In genomic region chr9:84036046-84036445, GRCm38 (mm10) we compare ENCODE assay signal across 27 mouse cellular contexts.
DNase-seq lines count a peak whose midpoint lies in the region; ATAC-seq and TF ChIP-seq lines count a peak whose summit lies in the region.
"Had no signal": no experiment of that assay in that cellular context is flagged by ENCODE, and none has a peak within 500 bp of the region (broad histone marks: within the 10 kb centered on the region; RNA-seq: fewer than 3 reads in every experiment).

No protein-coding gene starts in this region.

- H3K27ac ChIP-seq in embryonic facial prominence, embryonic 13.5 days, result no peak overlapping the region
- no peak overlapping the region for H3K27ac ChIP-seq in embryonic facial prominence, embryonic 10.5 days (replicated peaks)
- peak overlapping the region; percentile 30; the same call in 1 of the 2 replicates for H3K27ac ChIP-seq in stomach, embryonic 14.5 days (ENCODE audit: low read length)
- H3K27ac ChIP-seq in stomach, postnatal 0 days (replicated peaks), result no peak overlapping the region
- H3K27ac ChIP-seq in heart, embryonic 12.5 days (ENCODE audit: poor library complexity, severe bottlenecking), result no peak overlapping the region
- H3K27ac ChIP-seq: forebrain, embryonic 12.5 days; forebrain, embryonic 15.5 days; heart, embryonic 13.5 days; hindbrain, embryonic 14.5 days; hindbrain, postnatal 0 days had no signal

- peaks cover 44% of the 10 kb centered on the region for H3K4me1 ChIP-seq in embryonic facial prominence, embryonic 13.5 days
- H3K4me1 ChIP-seq in embryonic facial prominence, embryonic 10.5 days, result peaks cover 15% of the 10 kb centered on the region
- peaks cover 9% of the 10 kb centered on the region; the same call in 1 of the 2 replicates for H3K4me1 ChIP-seq in stomach, embryonic 14.5 days (ENCODE audit: control insufficient read depth, insufficient read depth, low read length)
- no peaks in the 10 kb centered on the region for H3K4me1 ChIP-seq in stomach, postnatal 0 days (replicated peaks; ENCODE audit: control insufficient read depth, insufficient read depth)
- H3K4me1 ChIP-seq in heart, embryonic 12.5 days (replicated peaks), result peaks cover 12% of the 10 kb centered on the region

- 66% methylated on average over 8 of the region's 8 CpGs for WGBS in embryonic facial prominence, embryonic 13.5 days
- WGBS in embryonic facial prominence, embryonic 10.5 days, result 90% methylated on average over 8 of the region's 8 CpGs
- WGBS in stomach, embryonic 14.5 days, result 79% methylated on average over 8 of the region's 8 CpGs
- 73% methylated on average over 8 of the region's 8 CpGs for WGBS in stomach, postnatal 0 days
- WGBS in heart, embryonic 12.5 days, result 83% methylated on average over 8 of the region's 8 CpGs

- no peak for TF ChIP-seq CTCF in stomach, postnatal 0 days (IDR thresholded peaks at IDR 0.05; ENCODE audit: low read depth)

- no peak for TF ChIP-seq EP300 in stomach, postnatal 0 days (optimal IDR thresholded peaks at IDR 0.05)

- H3K36me3 ChIP-seq in embryonic facial prominence, embryonic 13.5 days, result no peaks in the 10 kb centered on the region
- H3K36me3 ChIP-seq in embryonic facial prominence, embryonic 10.5 days (replicated peaks), result no peaks in the 10 kb centered on the region
- H3K36me3 ChIP-seq in stomach, embryonic 14.5 days (ENCODE audit: control insufficient read depth, insufficient read depth, low read length), result no peaks in the 10 kb centered on the region
- H3K36me3 ChIP-seq in stomach, postnatal 0 days (ENCODE audit: control insufficient read depth, insufficient read depth, low read length), result no peaks in the 10 kb centered on the region
- no peaks in the 10 kb centered on the region for H3K36me3 ChIP-seq in heart, embryonic 12.5 days
- H3K36me3 ChIP-seq: forebrain, embryonic 12.5 days; forebrain, embryonic 15.5 days; G1E; heart, embryonic 13.5 days had no signal

- H3K27me3 ChIP-seq in embryonic facial prominence, embryonic 13.5 days, result peaks cover 6% of the 10 kb centered on the region; the same call in 1 of the 2 replicates
- no peaks in the 10 kb centered on the region for H3K27me3 ChIP-seq in embryonic facial prominence, embryonic 10.5 days (replicated peaks; ENCODE audit: low read depth, poor library complexity, severe bottlenecking)
- H3K27me3 ChIP-seq in stomach, embryonic 14.5 days (ENCODE audit: control insufficient read depth, insufficient read depth, low read length), result no peaks in the 10 kb centered on the region
- no peaks in the 10 kb centered on the region for H3K27me3 ChIP-seq in stomach, postnatal 0 days (ENCODE audit: control insufficient read depth, insufficient read depth, low read length)
- no peaks in the 10 kb centered on the region for H3K27me3 ChIP-seq in heart, embryonic 12.5 days (replicated peaks)
- H3K27me3 ChIP-seq: CH12.LX; forebrain, embryonic 12.5 days; forebrain, embryonic 15.5 days; heart, embryonic 13.5 days; Patski had no signal

- peak overlapping the region; percentile 23; the same call in 1 of the 2 replicates for H3K4me2 ChIP-seq in embryonic facial prominence, embryonic 13.5 days
- H3K4me2 ChIP-seq in stomach, embryonic 14.5 days (replicated peaks; ENCODE audit: low read depth, low read length), result no peak overlapping the region
- H3K4me2 ChIP-seq in stomach, postnatal 0 days (replicated peaks; ENCODE audit: low read depth), result no peak overlapping the region
- no peak overlapping the region for H3K4me2 ChIP-seq in heart, embryonic 12.5 days
- H3K4me2 ChIP-seq: forebrain, embryonic 12.5 days; forebrain, embryonic 15.5 days; heart, embryonic 13.5 days; hindbrain, embryonic 14.5 days had no signal

- peak; percentile 18 to 66 for DNase-seq in adrenal gland, adult (ENCODE audit: inconsistent age in 2 of 2, low spot score in 1 of 2)
- no peak for DNase-seq in adrenal gland, postnatal 14 days
- DNase-seq in embryonic facial prominence, embryonic 10.5 days (ENCODE audit: low spot score), result no peak
- DNase-seq in stomach, postnatal 0 days (ENCODE audit: low spot score), result no peak
- no peak for DNase-seq in adipocyte (ENCODE audit: low spot score)
- DNase-seq: B cell, adult 2 months; cerebellum, adult 11 months; cerebellum, adult 2 months; cerebellum, adult 9-11 months; cerebellum, postnatal 25 days; gastrocnemius, postnatal 25 days; heart, adult 18-20 months; heart, postnatal 14 days; heart, postnatal 4 days had no signal

- no peaks in the 10 kb centered on the region for H3K9me3 ChIP-seq in embryonic facial prominence, embryonic 13.5 days
- no peaks in the 10 kb centered on the region for H3K9me3 ChIP-seq in embryonic facial prominence, embryonic 10.5 days
- no peaks in the 10 kb centered on the region for H3K9me3 ChIP-seq in stomach, embryonic 14.5 days (ENCODE audit: control insufficient read depth, low read depth, low read length)
- no peaks in the 10 kb centered on the region for H3K9me3 ChIP-seq in stomach, postnatal 0 days (ENCODE audit: control insufficient read depth, low read length)
- no peaks in the 10 kb centered on the region for H3K9me3 ChIP-seq in heart, embryonic 12.5 days (replicated peaks)
- H3K9me3 ChIP-seq: forebrain, embryonic 12.5 days; forebrain, embryonic 15.5 days; G1E; heart, embryonic 13.5 days had no signal

- H3K9ac ChIP-seq in embryonic facial prominence, embryonic 13.5 days, result no peak overlapping the region
- H3K9ac ChIP-seq in stomach, embryonic 14.5 days (replicated peaks; ENCODE audit: low read depth, low read length), result no peak overlapping the region
- H3K9ac ChIP-seq in stomach, postnatal 0 days (ENCODE audit: low read length), result no peak overlapping the region
- H3K9ac ChIP-seq in heart, embryonic 12.5 days, result no peak overlapping the region
- H3K9ac ChIP-seq: forebrain, embryonic 12.5 days; forebrain, embryonic 15.5 days; heart, embryonic 13.5 days; hindbrain, embryonic 14.5 days had no signal

- no peak for ATAC-seq in embryonic facial prominence, embryonic 13.5 days (ENCODE audit: insufficient number of reproducible peaks, insufficient read depth, low FRiP score, low TSS enrichment, low read depth)
- ATAC-seq in stomach, embryonic 14.5 days (ENCODE audit: insufficient number of reproducible peaks, insufficient read depth, low FRiP score, low read depth), result no peak
- ATAC-seq in stomach, postnatal 0 days (ENCODE audit: low FRiP score, low TSS enrichment), result no peak
- no peak for ATAC-seq in heart, embryonic 12.5 days (ENCODE audit: insufficient number of reproducible peaks, low FRiP score)
- ATAC-seq: forebrain, embryonic 15.5 days; hindbrain, postnatal 0 days; inflammation-experienced regulatory T-cells, adult 6 months; intestine, embryonic 16.5 days; Patski had no signal

- H3K4me3 ChIP-seq in embryonic facial prominence, embryonic 13.5 days, result no peak overlapping the region
- H3K4me3 ChIP-seq in embryonic facial prominence, embryonic 10.5 days, result no peak overlapping the region
- no peak overlapping the region for H3K4me3 ChIP-seq in stomach, embryonic 14.5 days (ENCODE audit: low read depth, low read length)
- no peak overlapping the region for H3K4me3 ChIP-seq in stomach, postnatal 0 days (ENCODE audit: low read depth, low read length)
- H3K4me3 ChIP-seq in heart, embryonic 12.5 days, result no peak overlapping the region
- H3K4me3 ChIP-seq: forebrain, embryonic 12.5 days; forebrain, embryonic 15.5 days; heart, embryonic 13.5 days had no signal

Comparison
In these comparisons a context has a peak if more than half of its experiments do, and no peak if none do; other contexts are left out.
1. DNase-seq: peak in adrenal gland, adult (2 of 2); none in adrenal gland, postnatal 14 days (single experiment), embryonic facial prominence, embryonic 10.5 days (single experiment), stomach, postnatal 0 days (single experiment) and adipocyte (single experiment).